ENCODE assay signal across 11 mouse cellular contexts in the genomic region with DNA sequence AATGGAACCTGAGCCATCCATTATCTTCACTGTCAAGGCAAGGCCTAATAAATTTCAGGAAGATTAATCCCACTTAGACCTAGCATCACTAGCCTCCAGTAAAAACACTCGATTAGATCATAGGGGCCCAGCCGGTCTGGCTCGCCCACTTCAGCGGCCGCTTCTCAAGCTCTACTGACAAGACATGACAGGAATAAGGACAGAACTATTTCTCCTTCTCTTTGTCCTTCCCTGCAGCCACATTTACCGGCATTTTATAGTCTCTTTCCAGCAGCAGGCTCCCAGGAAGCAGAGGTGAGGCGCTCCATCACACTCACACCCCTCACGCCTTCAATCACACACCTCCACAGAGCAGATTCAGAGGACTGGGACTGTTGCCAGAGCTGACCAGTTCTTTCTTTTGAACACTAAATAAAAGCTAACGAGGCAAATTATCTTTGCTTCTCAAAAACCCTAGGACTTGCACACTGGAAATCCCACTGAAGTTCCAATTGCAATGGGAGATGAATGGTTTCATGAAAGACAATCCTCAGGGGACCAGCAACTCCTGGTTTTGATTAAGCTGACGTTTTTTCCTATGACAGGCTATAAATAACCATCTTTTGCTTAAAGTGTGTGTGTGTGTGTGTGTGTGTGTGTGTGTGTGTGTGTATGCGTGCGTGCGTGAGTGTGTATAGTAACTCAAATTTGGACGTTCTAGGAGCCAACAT.
DNase-seq lines count a peak whose midpoint lies in the region; ATAC-seq lines count a peak whose summit lies in the region.
"Had no signal": no experiment of that assay in that cellular context is flagged by ENCODE, and none has a peak within 500 bp of the region (broad histone marks: within the 10 kb centered on the region; RNA-seq: fewer than 3 reads in every experiment).

No protein-coding gene starts in this region.

- no peak; the same call in 1 of the 2 replicates for ATAC-seq in forebrain, embryonic 16.5 days
- 0 out of 2 replicates have a peak, but pooled peaks have one; percentile 24 for ATAC-seq in limb, embryonic 13.5 days (ENCODE audit: low FRiP score, low read depth)

- no peaks in the 10 kb centered on the region for H3K9me3 ChIP-seq in forebrain, embryonic 16.5 days (ENCODE audit: control insufficient read depth, low read length)
- H3K9me3 ChIP-seq in limb, embryonic 13.5 days: no peaks in the 10 kb centered on the region

- WGBS in forebrain, embryonic 16.5 days: 13% methylated on average over 14 of the region's 14 CpGs
- 20% methylated on average over 14 of the region's 14 CpGs for WGBS in limb, embryonic 13.5 days

- peak; percentile 26 to 31 for DNase-seq in cerebellum, postnatal 14 days
- DNase-seq in cerebellum, adult 11 months: no peak
- peak; percentile 40 for DNase-seq in Muller cell, postnatal 12 days (ENCODE audit: inconsistent ontology term)
- no peak for DNase-seq in retina, postnatal 1 day
- no peak for DNase-seq in right cerebral cortex, postnatal 25 days
- no peak for DNase-seq in cerebellum, adult 9-11 months
- DNase-seq: cerebellum, adult 2 months; gastrocnemius, adult 2 months had no signal

- no peak overlapping the region for H3K4me2 ChIP-seq in forebrain, embryonic 16.5 days (ENCODE audit: low read length)
- peak overlapping the region; percentile 39; the same call in 1 of the 2 replicates for H3K4me2 ChIP-seq in limb, embryonic 13.5 days (replicated peaks)

- no peaks in the 10 kb centered on the region for H3K36me3 ChIP-seq in forebrain, embryonic 16.5 days (ENCODE audit: control insufficient read depth, insufficient read depth)
- H3K36me3 ChIP-seq in limb, embryonic 13.5 days: no peaks in the 10 kb centered on the region

- peaks cover 32% of the 10 kb centered on the region for H3K4me1 ChIP-seq in forebrain, embryonic 16.5 days (replicated peaks; ENCODE audit: control insufficient read depth, insufficient read depth, low read length)
- peaks cover 39% of the 10 kb centered on the region for H3K4me1 ChIP-seq in limb, embryonic 13.5 days

- no peaks in the 10 kb centered on the region for H3K27me3 ChIP-seq in forebrain, embryonic 16.5 days (replicated peaks; ENCODE audit: control insufficient read depth, insufficient read depth, low read length)
- H3K27me3 ChIP-seq in limb, embryonic 13.5 days: no peaks in the 10 kb centered on the region

- no peak overlapping the region for H3K9ac ChIP-seq in forebrain, embryonic 16.5 days (replicated peaks; ENCODE audit: low read depth, low read length)
- H3K9ac ChIP-seq in limb, embryonic 13.5 days: peak overlapping the region; percentile 46; the same call in 1 of the 2 replicates

- H3K27ac ChIP-seq in forebrain, embryonic 16.5 days (ENCODE audit: low read length): peak overlapping the region; percentile 7
- no peak overlapping the region for H3K27ac ChIP-seq in limb, embryonic 13.5 days
- H3K27ac ChIP-seq: layer of hippocampus, adult 2 months had no signal

- no peak overlapping the region for H3K4me3 ChIP-seq in forebrain, embryonic 16.5 days (replicated peaks; ENCODE audit: low read length)
- H3K4me3 ChIP-seq in limb, embryonic 13.5 days: no peak overlapping the region
- H3K4me3 ChIP-seq: gastrocnemius, adult 2 months; layer of hippocampus, adult 2 months had no signal

Comparison
In these comparisons a context has a peak if more than half of its experiments do, and no peak if none do; other contexts are left out.
1. DNase-seq: peak in cerebellum, postnatal 14 days (2 of 2) and Muller cell, postnatal 12 days (single experiment); none in cerebellum, adult 11 months (single experiment), retina, postnatal 1 day (single experiment), right cerebral cortex, postnatal 25 days (single experiment) and cerebellum, adult 9-11 months (single experiment).